Mouse (Mus musculus) C2C12 (cell line): ENCODE results near the gene Zfp318.

ENCODE experiments used
- CEBPB ChIP-seq: IDR thresholded peaks from one replicate; pipeline ENCODE4 v1.6.1; 2011; ENCODE audit warnings: low read depth, mild to moderate bottlenecking, control low read depth, moderate library complexity
- CTCF ChIP-seq: IDR thresholded peaks from one replicate; pipeline ENCODE4 v1.5.1; 2011; ENCODE audit not compliant: control insufficient read depth, insufficient read depth, insufficient read length
- MYOD1 ChIP-seq: IDR thresholded peaks from one replicate; pipeline ENCODE4 v1.6.1; 2011; ENCODE audit warnings: low read depth; ENCODE audit not compliant: control insufficient read depth, insufficient read length
- MYOG ChIP-seq: IDR thresholded peaks from one replicate; pipeline ENCODE4 v1.6.1; 2011; ENCODE audit not compliant: control insufficient read depth, insufficient read length; ENCODE audit errors: extremely low read depth
- USF1 ChIP-seq: IDR thresholded peaks from one replicate; pipeline ENCODE4 v1.6.1; 2011; ENCODE audit warnings: low read depth, mild to moderate bottlenecking, control low read depth, moderate library complexity

GRCm38 (mm10) chr17:46336475-46336874 lies 47.1 kb upstream of the Zfp318 start:
- TF ChIP-seq CTCF (no peak), USF1 (no peak), CEBPB (no peak), MYOG (no peak), MYOD1 (no peak)
